Mouse (Mus musculus) kidney, embryonic 16.5 days (tissue): ENCODE measurements around the gene Serpinb2. TPM values are rescaled to one million over a fixed set of nuclear protein-coding genes. Genes with fewer than 3 reads are reported as not detected.

Experiments used
- ATAC-seq: fragments of 200-750 bp; cut with Nextera tagmentation; 2 replicates; pipeline ENCODE4 v1.8.0; 2017; ENCODE audit warnings: moderate TSS enrichment; ENCODE audit not compliant: low FRiP score, low TSS enrichment
- H3K27ac ChIP-seq: fragments of 300-500 bp; sonication (generic); 2 replicates; pipeline ENCODE4 v1.5.1; 2014; ENCODE audit warnings: low read length
- H3K27me3 ChIP-seq: fragments of 300-500 bp; sonication (generic); 2 replicates; pipeline ENCODE4 v1.6.1; 2014; ENCODE audit warnings: low read length, control low read depth, mixed read lengths; ENCODE audit not compliant: insufficient read depth
- H3K36me3 ChIP-seq: fragments of 300-500 bp; sonication (generic); 2 replicates; pipeline ENCODE4 v1.6.1; 2014; ENCODE audit warnings: low read length, control low read depth, mixed read lengths; ENCODE audit not compliant: insufficient read depth
- H3K4me1 ChIP-seq: fragments of 300-500 bp; sonication (generic); 2 replicates; pipeline ENCODE4 v1.6.1; 2014; ENCODE audit warnings: low read length, control low read depth, mixed read lengths; ENCODE audit not compliant: insufficient read depth
- H3K4me2 ChIP-seq: fragments of 300-500 bp; sonication (generic); replicated peaks from 2 replicates; pipeline ENCODE4 v1.6.1; 2014; ENCODE audit warnings: low read depth, low read length
- H3K4me3 ChIP-seq: fragments of 300-500 bp; sonication (generic); 2 replicates; pipeline ENCODE4 v1.5.1; 2014; ENCODE audit warnings: mild to moderate bottlenecking, low read length
- H3K9ac ChIP-seq: fragments of 300-500 bp; sonication (generic); replicated peaks from 2 replicates; pipeline ENCODE4 v1.6.1; 2014; ENCODE audit warnings: low read length
- H3K9me3 ChIP-seq: fragments of 300-500 bp; sonication (generic); 2 replicates; pipeline ENCODE4 v1.6.1; 2016; ENCODE audit warnings: low read length, control low read depth
- WGBS: fragments of 180-500 bp; shearing (Covaris S2); extraction: QIAGEN DNeasy Blood & Tissue Kit; methylation state at CpG from one replicate; pipeline ENCODE4 v1.1.7; 2014; 5-methylcytosine and 5-hydroxymethylcytosine counted together
- polyA plus RNA-seq: library from polyadenylated mRNA; unstranded; fragments of >200 nt; fragmentation: Nextera tagmentation; extraction: Ambion mirVana; gene quantifications from 2 replicates; pipeline ENCODE4 v1.2.1, GENCODE M21; 2015

Gene Serpinb2
- 0.14 TPM in 1 of 2 replicates, not detected in the other for polyA plus RNA-seq

- no peak for ATAC-seq
- 61% methylated on average over 5 of the region's 5 CpGs for whole genome bisulfite sequencing
- Histone ChIP-seq H3K36me3 (no peaks in the 10 kb centered on the region), H3K4me3 (no peak within 1 kb of the TSS), H3K9me3 (no peaks in the 10 kb centered on the region), H3K27ac (no peak within 1 kb of the TSS), H3K27me3 (no peaks in the 10 kb centered on the region), H3K4me2 (no peak within 1 kb of the TSS), H3K9ac (no peak within 1 kb of the TSS), H3K4me1 (no peaks in the 10 kb centered on the region)
Observed at GRCm38 (mm10) chr1:107511252-107511651, at the start of gene Serpinb2. Serpinb2 (plus strand) TSS chr1:107511423.

GRCm38 (mm10) chr1:107479909-107480308, 31.3 kb upstream of the Serpinb2 start:
- no peaks in the 10 kb centered on the region for H3K4me1 ChIP-seq
- H3K27me3 ChIP-seq: no peaks in the 10 kb centered on the region
- no peak for ATAC-seq
- H3K36me3 ChIP-seq: no peaks in the 10 kb centered on the region
- H3K9ac ChIP-seq: no peak overlapping the region
- no peak overlapping the region for H3K4me2 ChIP-seq
- no peak overlapping the region for H3K27ac ChIP-seq
- H3K4me3 ChIP-seq: no peak overlapping the region
- H3K9me3 ChIP-seq: no peaks in the 10 kb centered on the region

- Histone ChIP-seq H3K36me3 (no peaks in the 10 kb centered on the region), H3K9me3 (no peaks in the 10 kb centered on the region), H3K27me3 (no peaks in the 10 kb centered on the region), H3K4me2 (peak overlapping the region; percentile 28), H3K4me3 (no peak overlapping the region), H3K4me1 (no peaks in the 10 kb centered on the region), H3K9ac (no peak overlapping the region), H3K27ac (no peak overlapping the region)
- ATAC-seq: peak; percentile 91
- 27% methylated on average over 11 of the region's 11 CpGs for WGBS
Observed at GRCm38 (mm10) chr1:107481452-107481851, 29.8 kb upstream of the Serpinb2 start.

GRCm38 (mm10) chr1:107489577-107489976, 21.6 kb upstream of the Serpinb2 start:
- Histone ChIP-seq H3K4me1 (no peaks in the 10 kb centered on the region), H3K9me3 (no peaks in the 10 kb centered on the region), H3K9ac (no peak overlapping the region), H3K36me3 (no peaks in the 10 kb centered on the region), H3K4me3 (no peak overlapping the region), H3K27me3 (no peaks in the 10 kb centered on the region), H3K27ac (no peak overlapping the region), H3K4me2 (no peak overlapping the region)
- WGBS: 69% methylated on average over 8 of the region's 8 CpGs
- ATAC-seq: no peak

DNA sequence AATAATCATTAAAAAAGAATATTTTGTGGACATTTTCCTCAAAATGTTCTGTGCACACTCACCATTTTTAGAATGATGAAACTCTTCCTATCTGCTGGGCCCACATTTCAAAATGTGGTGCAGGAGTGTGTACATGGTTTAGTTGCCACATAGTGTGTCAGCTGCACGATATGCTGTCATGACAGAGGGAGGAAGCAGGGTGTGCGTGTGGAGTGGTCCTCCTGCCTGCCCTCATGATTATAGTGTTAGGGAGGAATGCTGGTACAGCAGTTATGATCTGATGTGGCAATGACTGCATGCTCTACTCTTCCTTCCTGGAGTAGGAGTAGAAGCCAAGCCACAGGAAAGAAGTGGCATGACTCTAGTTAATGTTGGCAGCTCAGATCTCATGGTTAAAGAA, 14.4 kb upstream of the Serpinb2 start:
- no peaks in the 10 kb centered on the region for H3K4me1 ChIP-seq
- 86% methylated on average over 2 of the region's 2 CpGs for WGBS
- no peaks in the 10 kb centered on the region for H3K36me3 ChIP-seq
- H3K9me3 ChIP-seq: no peaks in the 10 kb centered on the region
- no peak for ATAC-seq
- no peak overlapping the region for H3K27ac ChIP-seq
- no peak overlapping the region for H3K4me3 ChIP-seq
- no peaks in the 10 kb centered on the region for H3K27me3 ChIP-seq
- H3K9ac ChIP-seq: no peak overlapping the region
- no peak overlapping the region for H3K4me2 ChIP-seq

DNA sequence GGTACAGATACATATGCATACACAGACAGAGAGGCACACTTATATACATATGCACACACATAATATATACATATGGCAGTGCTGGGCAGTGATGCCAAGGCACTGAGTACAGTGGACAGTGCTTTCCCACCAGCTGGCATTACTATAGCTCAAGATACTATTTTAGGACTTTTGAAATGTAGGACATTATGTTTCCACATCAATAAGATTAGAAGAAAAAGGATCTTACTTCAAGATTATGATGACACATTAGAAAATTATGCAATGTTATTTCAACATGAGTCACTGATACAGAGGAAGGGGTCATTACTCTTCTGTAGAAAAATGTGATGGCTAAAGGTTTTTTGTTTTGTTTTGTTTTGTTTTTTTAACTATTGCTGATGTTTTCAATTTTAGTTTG, 9.2 kb upstream of the Serpinb2 start:
- H3K9me3 ChIP-seq: no peaks in the 10 kb centered on the region
- H3K4me2 ChIP-seq: no peak overlapping the region
- H3K27me3 ChIP-seq: no peaks in the 10 kb centered on the region
- no peak overlapping the region for H3K4me3 ChIP-seq
- H3K9ac ChIP-seq: no peak overlapping the region
- no peaks in the 10 kb centered on the region for H3K36me3 ChIP-seq
- H3K4me1 ChIP-seq: no peaks in the 10 kb centered on the region
- no peak for ATAC-seq
- H3K27ac ChIP-seq: no peak overlapping the region

- Histone ChIP-seq H3K9ac (no peak overlapping the region), H3K4me1 (no peaks in the 10 kb centered on the region), H3K27ac (no peak overlapping the region), H3K27me3 (no peaks in the 10 kb centered on the region), H3K4me2 (no peak overlapping the region), H3K36me3 (no peaks in the 10 kb centered on the region), H3K4me3 (no peak overlapping the region), H3K9me3 (no peaks in the 10 kb centered on the region)
- 81% methylated on average over 3 of the region's 3 CpGs for WGBS
- ATAC-seq: no peak
Observed at GRCm38 (mm10) chr1:107503294-107503693, 7.9 kb upstream of the Serpinb2 start.

GRCm38 (mm10) chr1:107505898-107506562, 5.2 kb upstream of the Serpinb2 start:
- H3K4me2 ChIP-seq: no peak overlapping the region
- no peak overlapping the region for H3K27ac ChIP-seq
- no peak overlapping the region for H3K9ac ChIP-seq
- no peak overlapping the region for H3K4me3 ChIP-seq
- no peak for ATAC-seq
- H3K27me3 ChIP-seq: no peaks in the 10 kb centered on the region
- 87% methylated on average over 8 of the region's 8 CpGs for WGBS
- H3K9me3 ChIP-seq: no peaks in the 10 kb centered on the region
- no peaks in the 10 kb centered on the region for H3K36me3 ChIP-seq
- no peaks in the 10 kb centered on the region for H3K4me1 ChIP-seq

GRCm38 (mm10) chr1:107512194-107513138, 1.2 kb downstream of the Serpinb2 start:
- 76% methylated on average over 2 of the region's 2 CpGs for WGBS
- no peak for ATAC-seq
- Histone ChIP-seq H3K27me3 (no peaks in the 10 kb centered on the region), H3K9ac (no peak overlapping the region), H3K4me2 (no peak overlapping the region), H3K36me3 (no peaks in the 10 kb centered on the region), H3K9me3 (no peaks in the 10 kb centered on the region), H3K4me3 (no peak overlapping the region), H3K27ac (no peak overlapping the region), H3K4me1 (no peaks in the 10 kb centered on the region)

- Histone ChIP-seq H3K9me3 (no peaks in the 10 kb centered on the region), H3K36me3 (no peaks in the 10 kb centered on the region), H3K4me3 (no peak overlapping the region), H3K4me2 (no peak overlapping the region), H3K9ac (no peak overlapping the region), H3K4me1 (no peaks in the 10 kb centered on the region), H3K27me3 (no peaks in the 10 kb centered on the region), H3K27ac (no peak overlapping the region)
- WGBS: 92% methylated on average over 1 of the region's 1 CpGs
- no peak for ATAC-seq
Observed at GRCm38 (mm10) chr1:107513530-107513929, 2.3 kb downstream of the Serpinb2 start.
